Mouse (Mus musculus) inflammation-experienced regulatory T-cells, adult 6 months (primary cell): ENCODE results near the gene Tmem265. TPM values are rescaled to one million over a fixed set of nuclear protein-coding genes. Genes with fewer than 3 reads are reported as not detected.

Source experiments
- ATAC-seq: one replicate; pipeline ENCODE4 v1.8.0; 2017
- polyA plus RNA-seq, 3 experiments: library from polyadenylated mRNA; unstranded; fragments of 100-300 nt; shearing (Covaris generic); gene quantifications; one replicate each; pipeline ENCODE4 v1.2.1; 2017

Gene Tmem265
- polyA plus RNA-seq, 3 experiments from 2014 or later, result 30.0 to 46.0 (median 34.3) TPM

- peak; percentile 24 for ATAC-seq
Measured at GRCm38 (mm10) chr7:127588901-127589300, 27.7 kb downstream of the Tmem265 start.

DNA sequence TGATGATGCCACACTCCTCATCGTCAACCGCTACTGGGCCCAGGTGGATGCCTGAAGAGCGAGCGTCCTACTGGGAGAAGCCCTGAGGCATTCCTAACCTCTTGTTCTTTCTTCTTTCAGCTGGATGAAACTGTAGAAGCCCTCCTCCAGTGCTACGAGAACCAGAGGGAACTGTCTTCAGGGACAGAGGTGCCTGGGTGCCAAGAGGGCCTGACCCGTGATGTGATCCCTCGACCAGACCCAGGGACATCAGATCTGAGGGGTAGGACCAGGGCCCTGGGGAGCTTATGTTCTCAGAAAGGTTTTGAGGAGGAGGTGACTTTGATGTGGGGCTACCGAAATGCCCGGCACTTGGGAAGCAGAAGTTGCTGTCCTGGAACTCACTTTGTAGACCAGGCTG is 28.4 kb downstream of the Tmem265 start:
- ATAC-seq, result no peak

DNA sequence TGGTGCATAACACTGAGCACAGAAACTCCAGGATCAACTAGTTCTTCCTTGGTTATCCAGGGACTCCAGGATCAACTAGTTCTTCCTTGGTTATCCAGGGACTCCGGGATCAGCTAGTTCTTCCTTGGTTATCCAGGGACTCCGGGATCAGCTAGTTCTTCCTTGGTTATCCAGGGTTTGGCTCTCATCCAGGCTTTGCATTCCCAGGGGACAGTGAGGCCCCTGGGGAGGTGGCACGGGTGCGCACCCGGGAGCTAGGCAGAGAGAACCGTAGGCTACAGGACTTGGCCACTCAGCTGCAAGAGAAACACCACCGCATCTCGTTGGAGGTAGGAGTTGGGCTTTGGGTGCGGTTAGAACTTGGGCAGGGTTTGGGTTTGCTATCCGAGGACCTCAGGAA is 29.9 kb downstream of the Tmem265 start:
- ATAC-seq, result no peak

GRCm38 (mm10) chr7:127592575-127592974 is 31.4 kb downstream of the Tmem265 start:
- ATAC-seq, result no peak

DNA sequence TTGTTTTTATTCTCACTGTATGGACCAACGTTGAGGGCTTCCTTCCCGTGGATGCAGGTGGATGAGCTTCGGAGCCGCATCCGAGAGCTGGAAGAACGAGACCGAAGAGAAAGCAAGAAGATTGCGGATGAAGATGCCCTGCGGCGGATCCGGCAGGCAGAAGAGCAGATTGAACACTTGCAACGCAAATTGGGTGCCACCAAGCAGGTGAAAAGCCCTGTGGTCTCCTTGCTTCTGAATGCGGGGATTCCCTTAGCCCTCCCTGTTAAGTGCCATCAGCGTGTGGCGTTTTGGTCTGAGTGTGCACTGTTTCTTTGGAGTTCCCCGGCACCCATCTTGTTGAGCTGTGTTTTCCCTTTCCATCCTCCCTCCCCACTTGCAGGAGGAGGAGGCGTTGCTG is 35.6 kb downstream of the Tmem265 start:
- ATAC-seq, result no peak

- ATAC-seq, result no peak
Measured at GRCm38 (mm10) chr7:127600612-127601011, 39.4 kb downstream of the Tmem265 start.

- no peak for ATAC-seq
Measured at GRCm38 (mm10) chr7:127601735-127602134, 40.5 kb downstream of the Tmem265 start.

DNA sequence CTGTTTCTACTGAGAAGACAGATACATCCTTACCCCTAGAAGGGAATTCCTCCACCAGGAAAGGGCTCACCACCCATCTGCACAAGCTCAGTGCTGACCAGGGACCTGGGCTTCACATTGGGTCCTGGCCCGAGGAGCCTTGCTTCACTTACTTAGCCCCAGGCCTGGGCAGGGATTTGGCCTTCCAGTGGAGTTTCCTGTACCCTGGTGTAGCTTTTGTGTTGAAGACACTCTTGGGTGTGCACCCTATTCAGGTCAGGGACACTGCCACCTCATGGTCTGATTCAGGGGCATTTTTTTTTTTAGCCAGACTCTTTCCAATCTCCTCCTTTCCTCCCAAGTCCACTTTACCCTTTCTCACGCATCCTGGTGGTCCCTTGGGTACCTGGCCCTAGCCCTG is 41.7 kb downstream of the Tmem265 start:
- ATAC-seq, result no peak

- ATAC-seq, result no peak
Measured at GRCm38 (mm10) chr7:127604256-127604655, 43.1 kb downstream of the Tmem265 start.

DNA sequence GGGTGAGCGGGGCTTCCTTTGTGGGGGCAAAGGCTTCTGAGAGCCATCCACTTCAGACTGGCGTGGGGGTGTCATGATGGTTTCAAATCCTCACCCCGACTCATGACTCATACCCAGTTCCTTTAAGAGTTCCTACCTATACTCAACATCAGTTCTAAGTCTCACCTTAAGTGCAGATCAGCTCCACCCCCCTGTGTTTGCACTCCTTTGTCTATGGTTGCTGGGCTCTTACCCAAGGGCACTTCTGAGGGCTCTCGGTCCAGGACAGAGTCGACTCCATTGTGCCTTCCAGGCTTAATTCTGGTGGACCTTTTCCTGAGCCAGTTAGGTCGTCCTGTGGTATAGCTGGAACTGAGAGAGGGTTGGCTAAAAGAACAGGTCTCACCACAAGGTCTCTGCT is 46.0 kb downstream of the Tmem265 start:
- ATAC-seq, result no peak

DNA sequence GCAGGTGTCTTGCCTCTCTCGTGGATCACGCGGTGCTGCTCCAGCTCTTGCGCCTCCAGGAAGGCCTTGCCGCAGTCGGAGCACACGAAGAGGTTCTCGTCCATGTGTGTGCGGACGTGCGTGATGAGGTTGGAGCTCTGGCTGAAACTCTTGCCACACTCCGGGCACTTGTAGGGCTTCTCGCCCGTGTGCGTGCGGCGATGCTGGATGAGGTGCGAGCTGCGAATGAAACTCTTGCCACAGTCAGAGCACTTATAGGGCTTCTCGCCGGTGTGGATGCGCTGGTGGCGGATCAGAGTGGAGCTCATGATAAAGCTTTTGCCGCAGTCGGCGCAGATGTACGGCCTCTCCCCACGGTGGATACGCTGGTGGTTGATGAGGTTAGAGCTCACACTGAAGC is 49.8 kb downstream of the Tmem265 start:
- ATAC-seq, result no peak

DNA sequence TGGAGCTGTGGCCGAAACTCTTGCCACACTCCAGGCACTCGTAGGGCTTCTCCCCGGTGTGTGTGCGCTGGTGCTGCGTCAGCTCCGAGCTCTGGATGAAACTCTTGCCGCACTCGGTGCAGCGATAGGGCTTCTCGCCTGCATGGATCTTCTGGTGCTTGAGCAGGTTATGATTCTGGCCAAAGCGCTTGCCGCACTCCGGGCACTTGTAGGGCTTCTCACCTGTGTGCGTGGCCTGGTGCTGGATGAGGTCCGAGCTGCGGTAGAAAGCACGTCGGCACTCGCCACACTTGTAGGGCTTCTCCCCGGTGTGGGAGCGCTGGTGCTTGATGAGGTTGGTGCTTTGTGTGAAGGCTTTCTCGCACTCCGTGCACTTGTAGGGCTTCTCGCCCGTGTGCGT is 50.4 kb downstream of the Tmem265 start:
- no peak for ATAC-seq

- no peak for ATAC-seq
Measured at GRCm38 (mm10) chr7:127613501-127613900, 52.3 kb downstream of the Tmem265 start.

DNA sequence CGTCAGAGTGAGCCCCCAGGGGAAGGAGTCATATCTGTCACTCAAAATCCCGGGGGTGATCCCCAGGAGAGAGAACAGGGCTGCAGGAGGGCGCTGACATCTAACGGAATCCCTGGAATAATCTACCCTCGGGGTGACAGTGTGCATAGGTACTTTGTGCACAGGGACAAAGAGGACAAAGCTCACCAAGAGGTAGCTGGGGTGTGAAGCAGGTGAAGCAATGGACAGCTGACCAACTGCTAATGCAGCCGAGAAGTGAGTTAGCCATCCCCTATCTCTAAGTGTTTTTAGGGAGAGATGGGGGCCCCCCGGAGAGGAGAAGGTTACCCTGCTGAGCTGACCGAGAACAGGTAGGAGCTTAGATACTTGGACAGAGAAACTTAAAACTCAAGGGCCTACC is 52.9 kb downstream of the Tmem265 start:
- ATAC-seq, result no peak

DNA sequence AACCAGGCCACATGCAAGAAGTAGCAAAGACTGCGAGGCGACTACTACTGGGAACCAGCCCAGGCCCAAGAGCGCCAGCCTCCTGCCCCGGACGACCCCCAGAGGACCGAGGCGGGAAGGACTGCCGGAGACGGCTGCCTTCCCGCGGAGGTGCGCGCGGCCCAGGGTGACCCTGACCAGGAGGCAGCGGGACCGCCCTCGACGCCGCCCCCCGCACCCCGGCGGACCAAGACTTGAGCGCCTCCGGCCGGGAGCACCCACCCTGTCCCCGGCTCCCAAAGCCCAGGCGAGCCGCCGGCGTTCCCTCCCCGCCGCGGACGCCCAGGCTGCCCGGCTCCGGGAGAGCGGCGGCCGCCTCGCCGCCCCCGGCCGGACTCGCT is 53.3 kb downstream of the Tmem265 start:
- ATAC-seq, result no peak

GRCm38 (mm10) chr7:127614891-127615843 is 54.0 kb downstream of the Tmem265 start, which contains the start of gene Zfp629:
Gene Zfp629, minus strand, starts transcription at chr7:127615797.
- ATAC-seq, result no peak

DNA sequence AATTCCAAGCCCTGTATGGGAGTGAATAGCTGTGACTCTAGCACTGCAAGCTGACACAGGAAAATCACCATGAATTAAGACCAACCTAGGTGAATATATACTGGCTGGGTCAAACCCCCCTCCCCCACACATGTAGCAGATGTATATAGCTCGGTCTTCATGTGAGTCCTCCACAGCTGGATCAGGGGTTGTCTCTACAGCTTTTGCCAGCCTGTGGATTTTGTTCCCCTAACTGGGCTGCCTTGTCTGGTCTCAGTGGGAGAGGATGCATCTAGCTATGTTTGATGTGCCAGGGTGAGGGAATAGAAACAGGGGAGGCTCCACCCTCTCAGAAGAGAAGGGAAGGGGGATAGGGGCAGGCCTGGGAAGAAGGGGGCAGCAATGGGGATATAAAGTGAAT is 55.1 kb downstream of the Tmem265 start:
- ATAC-seq, result no peak

Other genes starting within 250 kb of the Tmem265 start
- gene Zfp768, start 215.8 kb upstream of the Tmem265 start, polyA plus RNA-seq, result under 1 TPM in 1 of 3 experiments, not detected in 2; 0.28 TPM
- gene Zfp747, start 185.3 kb upstream of the Tmem265 start, polyA plus RNA-seq, result 10 to 100 TPM in 2 of 3 experiments, 1 to 10 TPM in 1; 9.9 to 11.0 (median 10.6) TPM
- 1 to 10 TPM; 4.8 to 8.8 (median 6.5) TPM for gene 9130019O22Rik, start 174.2 kb upstream of the Tmem265 start, polyA plus RNA-seq
- 1 to 10 TPM; 4.0 to 7.8 (median 5.4) TPM for gene E430018J23Rik, start 167.8 kb upstream of the Tmem265 start, polyA plus RNA-seq
- 1 to 10 TPM; 3.6 to 7.5 (median 6.1) TPM for gene Zfp764, start 154.6 kb upstream of the Tmem265 start, polyA plus RNA-seq
- gene Zfp688, start 139.3 kb upstream of the Tmem265 start, polyA plus RNA-seq, result 10 to 100 TPM; 15.5 to 20.4 (median 16.4) TPM
- 1 to 10 TPM; 4.3 to 5.0 (median 4.7) TPM for gene Zfp689, start 112.2 kb upstream of the Tmem265 start, polyA plus RNA-seq
- gene Prr14, start 101.8 kb upstream of the Tmem265 start, polyA plus RNA-seq, result 100 to 1,000 TPM; 151 to 194 (median 184) TPM
- gene Fbrs, start 82.2 kb upstream of the Tmem265 start, polyA plus RNA-seq, result 10 to 100 TPM; 17.7 to 30.0 (median 19.5) TPM
- 10 to 100 TPM in 1 of 3 experiments, 1 to 10 TPM in 2; 6.2 to 19.0 (median 9.0) TPM for gene Srcap, start 49.4 kb upstream of the Tmem265 start, polyA plus RNA-seq
- gene Gm42715, start 41.8 kb upstream of the Tmem265 start, polyA plus RNA-seq, result 10 to 100 TPM; 22.6 to 29.7 (median 25.3) TPM
- gene Phkg2, start 11.9 kb downstream of the Tmem265 start, polyA plus RNA-seq, result 100 to 1,000 TPM in 1 of 3 experiments, 10 to 100 TPM in 2; 75.0 to 116 (median 93.2) TPM
- 1 to 10 TPM in 1 of 3 experiments, under 1 TPM in 2; 0.21 to 1.3 (median 0.72) TPM for gene Ccdc189, start 27.2 kb downstream of the Tmem265 start, polyA plus RNA-seq
- 10 to 100 TPM; 24.0 to 30.6 (median 29.7) TPM for gene Rnf40, start 27.4 kb downstream of the Tmem265 start, polyA plus RNA-seq
- gene Zfp629, start 54.4 kb downstream of the Tmem265 start, polyA plus RNA-seq, result under 1 TPM in 2 of 3 experiments, not detected in 1; 0.74 to 0.92 TPM
- 10 to 100 TPM in 1 of 3 experiments, 1 to 10 TPM in 2; 3.2 to 10.9 (median 4.9) TPM for gene Bcl7c, start 147.5 kb downstream of the Tmem265 start, polyA plus RNA-seq
- gene Ctf1, start 151.3 kb downstream of the Tmem265 start, polyA plus RNA-seq, result not detected
- gene Ctf2, start 170.8 kb downstream of the Tmem265 start, polyA plus RNA-seq, result not detected
- under 1 TPM; 0.31 to 0.87 (median 0.84) TPM for gene Fbxl19, start 183.2 kb downstream of the Tmem265 start, polyA plus RNA-seq
- 10 to 100 TPM; 11.3 to 14.3 (median 14.2) TPM for gene Orai3, start 208.4 kb downstream of the Tmem265 start, polyA plus RNA-seq
- gene Setd1a, start 215.3 kb downstream of the Tmem265 start, polyA plus RNA-seq, result 1 to 10 TPM; 3.9 to 7.9 (median 6.8) TPM
- gene Gm49388, start 224.2 kb downstream of the Tmem265 start, polyA plus RNA-seq, result not detected
- gene Hsd3b7, start 239.2 kb downstream of the Tmem265 start, polyA plus RNA-seq, result 1 to 10 TPM; 3.6 to 5.5 (median 5.2) TPM